Mouse (Mus musculus) v-Abl transformed pro-B cells (cell line): ENCODE measurements around the gene Gm4767.
"Not testable (repeated sequence)": the region's sequence is repeated elsewhere in the genome, so short reads cannot be mapped to it uniquely, and the experiment has no call there.

Experiments used
- in situ Hi-C, 2 experiments: fragments of 400-800 bp; cut with MboI; formaldehyde crosslinking; loops; one replicate each; pipeline ENCODE4 v1.15.1; 2025; ENCODE audit not compliant: unreplicated experiment in 2 of 2

Gm4767 gene

DNA sequence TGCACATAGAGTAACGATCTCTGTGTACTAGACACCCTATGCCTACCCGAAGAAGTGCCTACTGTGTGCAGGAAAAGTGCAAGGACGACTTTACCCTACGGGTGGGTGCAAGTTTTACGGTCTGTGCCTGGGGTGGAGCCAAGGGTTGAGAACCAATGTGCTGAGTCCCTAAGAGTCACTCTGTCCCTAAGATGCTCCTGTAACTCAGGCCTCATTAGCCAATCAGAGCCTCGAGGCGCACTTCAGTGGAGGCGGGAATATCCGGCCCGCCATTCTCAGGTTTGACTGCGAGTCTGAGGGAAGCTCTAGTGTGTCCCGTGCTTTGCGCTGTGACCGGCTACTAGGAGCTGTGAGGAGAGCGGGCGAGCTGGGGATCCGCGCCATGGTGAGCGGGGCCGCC, at the start of gene Gm4767:
TSS of gene Gm4767 (plus strand) at position 288 of the 400 bp plus-strand sequence.
- in situ Hi-C loops = not testable (repeated sequence)

DNA sequence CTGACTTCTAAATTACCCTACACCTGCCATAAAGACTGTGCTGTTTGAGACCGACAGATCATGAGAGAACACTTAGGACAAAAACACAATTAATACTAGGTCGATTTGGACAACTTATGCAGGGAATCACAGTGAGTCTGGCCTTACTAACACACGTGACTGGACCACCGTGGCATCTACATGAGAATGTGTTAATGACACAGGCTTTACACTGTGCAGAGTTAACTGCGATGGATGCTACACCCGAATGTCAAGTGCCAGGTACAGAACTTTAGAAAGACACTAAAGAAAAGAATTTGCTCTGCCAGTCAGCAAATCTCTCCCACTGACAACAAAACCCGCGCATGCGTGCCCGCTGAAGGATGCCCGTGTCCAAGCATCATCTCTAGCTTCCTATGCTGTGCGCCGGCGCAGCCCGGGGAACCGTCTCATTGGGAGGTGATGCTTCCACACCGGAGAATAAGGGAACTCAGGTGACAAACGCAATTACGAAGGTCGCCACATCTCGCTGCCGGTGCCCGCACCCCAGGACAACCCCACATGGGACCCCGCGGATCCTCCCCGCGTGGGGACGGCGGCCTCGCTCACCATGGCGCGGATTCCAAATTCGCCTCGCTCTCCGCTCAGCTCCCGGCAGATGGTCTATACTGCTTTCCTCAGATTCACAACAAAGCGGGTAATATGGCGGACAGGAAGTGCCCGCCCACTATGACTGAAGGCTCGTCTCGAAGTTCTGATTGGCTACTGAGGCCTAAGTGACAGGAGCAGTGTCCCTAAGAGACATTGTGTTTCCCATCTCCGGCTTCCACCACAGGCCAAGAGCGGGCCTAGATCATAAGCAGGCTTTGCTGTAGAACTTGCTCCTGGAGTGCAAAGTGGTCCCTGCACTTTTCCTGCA, 41.2 kb upstream of the Gm4767 start, which contains the start of gene Gm3055:
TSS of gene Gm3055 (minus strand) at position 656 of the 898 bp plus-strand sequence.
- in situ Hi-C loops = not testable (repeated sequence)

DNA sequence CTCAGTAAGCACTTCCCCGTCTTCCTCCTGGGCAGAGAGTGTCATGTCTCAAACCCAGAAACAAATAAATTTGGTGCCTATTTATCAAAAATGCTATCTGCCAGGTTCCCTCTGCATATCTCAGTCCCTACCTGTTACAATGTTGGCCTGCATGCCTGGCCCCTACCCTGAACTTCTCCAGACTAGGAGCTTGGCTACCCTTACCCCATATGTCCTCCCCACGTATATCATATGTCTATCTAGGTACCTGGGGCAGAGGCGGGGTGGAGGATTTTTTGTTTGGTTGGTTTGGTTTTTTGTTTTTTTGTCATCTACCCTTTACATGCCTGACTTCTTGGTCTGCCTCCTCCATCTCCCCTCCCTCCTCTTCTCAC, 40.6 kb upstream of the Gm4767 start:
- in situ Hi-C loops = not testable (repeated sequence)

DNA sequence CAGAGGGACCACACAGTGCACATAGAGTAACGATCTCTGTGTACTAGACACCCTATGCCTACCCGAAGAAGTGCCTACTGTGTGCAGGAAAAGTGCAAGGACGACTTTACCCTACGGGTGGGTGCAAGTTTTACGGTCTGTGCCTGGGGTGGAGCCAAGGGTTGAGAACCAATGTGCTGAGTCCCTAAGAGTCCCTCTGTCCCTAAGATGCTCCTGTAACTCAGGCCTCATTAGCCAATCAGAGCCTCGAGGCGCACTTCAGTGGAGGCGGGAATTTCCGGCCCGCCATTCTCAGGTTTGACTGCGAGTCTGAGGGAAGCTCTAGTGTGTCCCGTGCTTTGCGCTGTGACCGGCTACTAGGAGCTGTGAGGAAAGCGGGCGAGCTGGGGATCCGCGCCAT, 34.2 kb downstream of the Gm4767 start:
- in situ Hi-C loops = not testable (repeated sequence)

DNA sequence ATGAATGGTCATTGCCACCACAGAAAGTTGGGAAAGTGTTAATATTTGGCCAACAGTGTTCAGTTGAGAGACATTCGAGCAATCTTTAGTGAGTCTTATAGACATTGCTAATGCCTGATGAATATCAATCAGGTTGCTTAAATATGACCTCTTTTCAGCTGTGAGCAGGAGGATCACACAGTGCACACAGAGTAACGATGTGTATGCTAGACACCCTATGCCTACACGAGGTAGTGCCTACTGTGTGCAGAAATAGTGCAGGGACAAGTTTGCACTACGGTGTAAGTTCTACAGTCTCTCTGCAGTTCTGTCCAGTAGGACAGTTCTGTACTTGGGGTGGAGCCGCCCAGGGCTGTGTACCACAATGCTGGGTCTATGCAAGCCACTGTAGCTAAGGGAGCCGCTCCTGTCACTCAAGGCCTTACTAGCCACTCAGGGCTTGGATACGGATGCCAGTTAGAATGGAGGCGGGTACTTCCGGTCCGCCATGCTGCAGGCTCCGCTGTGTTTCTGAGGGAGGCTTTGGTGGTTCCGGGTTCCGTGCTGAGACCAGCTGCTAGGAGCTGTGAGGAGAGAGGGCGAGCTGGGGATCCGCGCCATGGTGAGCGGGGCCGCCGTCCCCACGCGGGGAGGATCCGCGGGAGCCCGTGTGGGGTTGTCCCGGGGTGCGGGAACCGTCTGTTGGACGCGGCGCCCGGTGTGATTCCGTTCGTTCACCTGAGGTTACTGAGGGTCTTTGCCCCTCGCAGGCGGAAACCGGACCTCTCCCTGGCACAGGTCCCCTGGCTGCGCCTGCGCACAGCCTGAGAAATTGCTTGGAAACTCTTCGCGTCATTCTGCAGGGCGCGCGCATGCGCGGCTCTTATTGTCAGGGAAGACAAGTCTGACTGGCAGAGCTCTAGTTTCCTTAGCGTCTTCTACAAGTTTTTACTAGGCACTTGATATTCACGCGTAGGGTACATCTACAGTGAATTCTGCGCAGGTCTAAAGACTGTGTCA, 51.7 kb downstream of the Gm4767 start, which contains the start of gene Gm32687:
TSS of gene Gm32687 (plus strand) at position 526 of the 999 bp plus-strand sequence.
- in situ Hi-C loops = not testable (repeated sequence)
